Mouse (Mus musculus): Measurements from ENCODE around the gene Top1. TPM values are rescaled to one million over a fixed set of nuclear protein-coding genes. Genes with fewer than 3 reads are reported as not detected.
A peak's percentile ranks its signal among the peaks of the same experiment; 100 is the strongest.

Top1 gene
- total RNA-seq, 2 experiments from 2014 or later, result 80.4 to 85.3 TPM

DNA sequence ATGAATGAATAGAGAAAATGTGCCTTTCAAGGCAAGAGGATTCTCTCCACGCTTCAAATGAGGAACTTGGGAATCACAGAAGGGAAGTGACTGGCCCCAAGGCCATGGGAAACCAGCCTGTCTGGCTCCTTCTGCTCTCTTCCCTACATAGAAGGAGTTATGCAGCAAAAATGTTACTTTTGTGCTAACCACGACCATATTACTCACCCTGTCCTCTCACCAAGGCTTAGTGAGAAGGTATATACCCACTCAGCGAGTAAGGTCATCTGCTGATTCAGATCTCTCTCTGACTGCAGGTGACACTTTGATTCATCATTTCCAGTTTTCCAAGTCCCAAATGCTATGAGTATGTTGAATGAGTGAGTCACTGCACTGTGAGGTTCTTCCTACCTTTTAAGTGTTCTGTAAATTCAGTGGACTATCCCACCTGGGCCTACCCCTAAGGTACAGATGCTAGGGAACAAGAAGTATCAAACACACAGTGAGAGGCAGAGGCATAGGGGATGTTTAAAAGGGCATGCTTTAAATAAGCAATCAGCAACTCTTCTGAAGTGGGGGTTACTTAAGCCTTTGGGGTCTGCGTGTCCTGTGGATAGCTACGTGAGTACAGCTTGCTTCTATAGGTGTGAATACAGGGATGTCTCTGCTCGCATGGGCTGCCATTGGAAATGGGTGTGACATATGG lies 25.3 kb upstream of the Top1 start:
- no peak overlapping the region for H3K27ac ChIP-seq
- intact Hi-C loops (cut with DNase I), result no loop called here
- no peak for TF ChIP-seq CTCF (IDR thresholded peaks at IDR 0.05)
- H3K4me3 ChIP-seq, result no peak overlapping the region
- DNase-seq (ENCODE audit: extremely low spot score in 1 of 2, low spot score in 2 of 2), result no peak

- Histone ChIP-seq H3K27ac (no peak overlapping the region), H3K4me3 (no peak overlapping the region)
- intact Hi-C loops (cut with DNase I), result no loop called here
- peak in 1 of 2 experiments; percentile 17 for DNase-seq (ENCODE audit: extremely low spot score in 1 of 2, low spot score in 2 of 2)
- TF ChIP-seq CTCF (IDR thresholded peaks at IDR 0.05), result no peak
These were observed 24.7 kb upstream of the Top1 start for GRCm38 (mm10) chr2:160621001-160621448.

- no peak; the same call in 1 of the 2 replicates for TF ChIP-seq CTCF (IDR thresholded peaks at IDR 0.05)
- intact Hi-C loops (cut with DNase I), result no loop called here
- H3K27ac ChIP-seq, result no peak overlapping the region
These were observed 24.0 kb upstream of the Top1 start for GRCm38 (mm10) chr2:160621661-160622211.

DNA sequence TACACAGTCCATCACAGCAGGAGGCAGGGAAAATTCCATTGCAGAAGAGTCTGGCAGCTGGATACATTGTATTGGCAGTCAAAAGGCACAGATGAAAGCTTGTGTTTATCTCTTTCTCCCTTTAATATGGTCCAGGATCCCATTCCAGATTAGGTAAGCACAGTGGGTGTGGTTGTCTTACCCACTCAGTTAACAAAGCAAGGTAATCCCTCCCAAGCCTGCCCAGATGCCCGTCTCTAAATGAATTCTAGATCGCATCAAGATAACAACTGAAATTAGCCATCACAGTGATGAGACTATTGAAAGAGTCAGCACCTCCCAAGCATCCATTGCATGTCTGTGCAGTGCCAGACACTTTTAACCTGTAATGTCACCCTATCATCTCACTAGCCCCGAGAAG lies 23.0 kb upstream of the Top1 start:
- intact Hi-C loops (cut with DNase I), result no loop called here

More at GRCm38 (mm10) chr2:160621661-160622211, 24.0 kb upstream of the Top1 start:
- H3K4me3 ChIP-seq, result no peak overlapping the region
- peak; percentile 34 to 49 for DNase-seq (ENCODE audit: extremely low spot score in 1 of 2, low spot score in 2 of 2)

DNA sequence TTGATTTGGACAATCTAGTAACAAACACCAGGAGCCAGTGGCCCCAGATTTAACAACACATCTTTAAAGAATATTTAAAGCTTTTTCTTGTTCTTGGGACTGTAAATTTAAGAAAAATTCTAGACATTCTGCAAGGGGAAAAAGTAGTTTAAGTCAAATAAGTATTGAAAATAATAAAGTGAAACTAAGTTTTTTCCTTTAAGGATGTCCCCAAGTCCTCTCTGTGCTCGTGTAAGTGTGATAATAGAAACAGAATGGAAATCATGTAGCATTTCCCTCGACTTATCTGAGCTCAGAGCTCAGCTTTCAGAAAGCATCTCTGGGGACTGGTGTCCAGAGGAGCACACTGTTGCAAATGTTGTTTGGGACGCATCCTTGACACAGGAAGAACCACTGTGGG lies 21.9 kb upstream of the Top1 start:
- Histone ChIP-seq H3K27ac (no peak overlapping the region), H3K4me3 (no peak overlapping the region)
- no peak for DNase-seq (ENCODE audit: extremely low spot score in 1 of 2, low spot score in 2 of 2)
- intact Hi-C loops (cut with DNase I), result no loop called here
- no peak for TF ChIP-seq CTCF (IDR thresholded peaks at IDR 0.05)

More for the DNA sequence above, 23.0 kb upstream of the Top1 start:
- no peak for TF ChIP-seq CTCF (IDR thresholded peaks at IDR 0.05)
- Histone ChIP-seq H3K4me3 (no peak overlapping the region), H3K27ac (no peak overlapping the region)
- DNase-seq (ENCODE audit: extremely low spot score in 1 of 2, low spot score in 2 of 2), result no peak

DNA sequence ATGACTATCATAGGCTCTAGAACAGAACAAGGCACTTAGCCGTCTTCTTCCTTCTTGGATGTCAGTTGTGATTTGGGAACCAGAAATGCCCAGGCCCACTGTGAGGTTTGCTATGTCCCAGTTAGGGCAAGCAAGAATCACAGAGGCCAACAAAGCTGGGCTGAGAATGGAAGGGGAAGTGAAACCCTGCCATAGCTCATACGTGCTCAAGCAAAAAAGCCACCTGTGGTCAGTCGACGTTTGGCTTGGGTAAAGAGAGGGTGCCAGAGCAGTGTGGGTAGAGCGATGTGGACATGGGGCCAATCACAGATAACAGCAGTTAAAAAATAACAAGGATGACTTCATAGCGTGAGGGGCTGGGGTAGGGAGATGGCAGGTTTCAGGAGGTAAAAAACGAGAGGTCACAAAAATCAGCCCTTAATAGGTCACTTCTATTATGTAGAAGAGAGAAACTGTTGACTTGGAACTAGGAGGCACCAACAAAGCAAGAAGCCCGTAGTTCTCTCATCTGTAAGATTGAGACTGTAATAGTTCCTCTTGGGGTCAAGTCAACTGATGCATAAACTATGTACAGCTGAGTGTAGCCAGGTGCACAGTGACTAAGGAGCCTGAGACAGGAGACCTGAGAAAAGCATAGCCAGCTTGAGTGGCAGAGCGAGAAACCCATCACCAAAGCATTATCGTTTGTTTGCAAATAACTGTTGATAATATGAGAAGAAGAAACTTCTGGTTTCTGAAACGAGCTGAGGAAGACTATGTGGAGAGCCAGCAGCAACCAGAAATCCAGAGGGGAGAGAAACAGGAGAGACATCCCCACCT lies 18.3 kb upstream of the Top1 start:
- intact Hi-C loops (cut with DNase I), result no loop called here
- Histone ChIP-seq H3K27ac (no peak overlapping the region), H3K4me3 (no peak overlapping the region)
- TF ChIP-seq CTCF (IDR thresholded peaks at IDR 0.05), result no peak
- DNase-seq (ENCODE audit: extremely low spot score in 1 of 2, low spot score in 2 of 2), result no peak

GRCm38 (mm10) chr2:160628055-160628454 lies 17.6 kb upstream of the Top1 start:
- no peak overlapping the region for H3K27ac ChIP-seq
- DNase-seq (ENCODE audit: extremely low spot score in 1 of 2, low spot score in 2 of 2), result no peak
- no peak for TF ChIP-seq CTCF (IDR thresholded peaks at IDR 0.05)
- intact Hi-C loops (cut with DNase I), result no loop called here
- no peak overlapping the region for H3K4me3 ChIP-seq

GRCm38 (mm10) chr2:160628666-160629527 lies 16.8 kb upstream of the Top1 start:
- no peak for TF ChIP-seq CTCF (IDR thresholded peaks at IDR 0.05)
- DNase-seq (ENCODE audit: extremely low spot score in 1 of 2, low spot score in 2 of 2), result no peak
- no peak overlapping the region for H3K4me3 ChIP-seq
- intact Hi-C loops (cut with DNase I), result no loop called here
- H3K27ac ChIP-seq, result no peak overlapping the region

DNA sequence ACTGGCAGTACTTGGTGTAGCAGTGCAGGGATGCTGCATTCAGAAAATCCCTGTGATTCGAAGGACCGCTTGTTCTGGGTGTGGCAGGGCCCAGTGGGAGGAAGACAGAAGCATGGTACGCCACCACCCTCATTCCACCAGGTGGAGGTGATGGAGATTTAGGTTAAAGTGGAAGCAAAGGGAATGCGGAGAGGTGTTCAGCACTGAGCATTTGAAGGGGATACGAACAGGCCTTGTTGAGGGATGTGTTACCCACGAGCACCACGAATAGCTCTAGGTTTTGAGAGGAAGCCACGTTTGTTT lies 16.2 kb upstream of the Top1 start:
- Histone ChIP-seq H3K4me3 (no peak overlapping the region), H3K27ac (no peak overlapping the region)
- no peak for DNase-seq (ENCODE audit: extremely low spot score in 1 of 2, low spot score in 2 of 2)
- intact Hi-C loops (cut with DNase I), result no loop called here
- no peak for TF ChIP-seq CTCF (IDR thresholded peaks at IDR 0.05)

DNA sequence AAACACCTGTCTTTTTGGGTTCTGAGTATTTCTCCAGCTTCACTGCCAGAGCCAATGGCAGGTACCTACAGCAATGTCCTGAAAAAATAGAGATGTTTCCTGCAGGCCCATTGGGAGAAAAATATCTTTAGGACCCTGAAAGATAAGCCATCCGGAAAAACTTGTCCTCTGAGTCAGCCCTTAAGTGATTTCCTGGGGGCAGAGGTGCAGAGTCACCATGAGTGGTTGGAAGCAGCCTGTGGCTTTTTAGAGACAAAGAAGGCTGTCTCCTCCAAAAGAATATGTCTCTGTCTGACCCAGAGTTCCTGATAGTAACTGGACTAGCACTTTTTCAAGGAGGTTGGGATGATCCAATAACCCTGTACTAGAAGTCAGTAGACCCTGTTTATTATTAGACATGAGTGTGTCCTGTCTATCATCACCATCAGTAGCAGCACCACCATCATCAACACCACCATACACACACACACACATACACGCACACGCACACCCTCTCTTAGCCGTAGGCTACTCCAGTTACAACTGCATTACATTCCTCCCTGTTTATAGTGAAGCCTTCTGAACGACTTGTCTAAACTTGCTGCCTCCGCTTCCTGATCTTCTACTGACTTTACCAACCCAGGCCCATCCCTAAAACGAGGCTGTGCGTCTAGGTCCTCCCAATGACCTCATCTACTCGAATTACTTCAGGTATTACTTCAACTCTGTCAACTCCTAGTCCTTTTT lies 14.7 kb upstream of the Top1 start:
- Histone ChIP-seq H3K27ac (no peak overlapping the region), H3K4me3 (no peak overlapping the region)
- no peak for TF ChIP-seq CTCF (IDR thresholded peaks at IDR 0.05)
- no peak for DNase-seq (ENCODE audit: extremely low spot score in 1 of 2, low spot score in 2 of 2)
- intact Hi-C loops (cut with DNase I), result no loop called here

Measured in left cerebral cortex, adult 2 months (tissue).